ENCODE assay signal across 17 mouse cellular contexts in the genomic region with DNA sequence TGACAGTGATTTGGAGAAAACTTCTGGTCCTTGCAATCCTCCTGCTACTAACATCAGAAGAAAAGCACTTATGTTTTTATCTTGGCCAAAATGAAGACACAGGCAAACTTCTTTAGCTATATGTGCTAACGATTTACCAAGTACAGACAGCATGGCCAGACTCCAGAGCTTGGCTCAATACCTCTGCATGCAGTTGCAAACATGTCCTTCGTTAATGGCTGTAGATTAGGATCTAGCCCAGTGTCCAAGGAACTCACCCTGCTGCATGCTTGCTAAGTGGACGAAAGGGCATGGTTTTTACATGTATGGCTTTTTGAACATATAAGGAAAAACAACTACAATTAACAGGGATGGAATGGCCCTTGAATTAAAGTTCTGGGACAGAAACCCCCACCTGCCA.
"Had no signal": no experiment of that assay in that cellular context is flagged by ENCODE, and none has a peak within 500 bp of the region (broad histone marks: within the 10 kb centered on the region; RNA-seq: fewer than 3 reads in every experiment).

No protein-coding gene starts in this region.

- H3K27me3 ChIP-seq: lung, embryonic 15.5 days; megakaryocyte, embryonic 14.5 days; midbrain, embryonic 13.5 days; neural tube, embryonic 13.5 days had no signal

- H3K27ac ChIP-seq: left cerebral cortex, adult 2 months; liver, embryonic 14.5 days; lung, embryonic 15.5 days; midbrain, embryonic 10.5 days; midbrain, embryonic 13.5 days; neural tube, embryonic 13.5 days had no signal

- DNase-seq: kidney, postnatal 10 days; kidney, postnatal 36 days; layer of hippocampus, postnatal 36 days; lung, adult 18-20 months; lung, postnatal 10 days; lung, postnatal 36 days; thymus, adult 18-20 months; thymus, postnatal 36 days had no signal

- H3K9me3 ChIP-seq: lung, embryonic 15.5 days; megakaryocyte, embryonic 14.5 days; midbrain, embryonic 10.5 days; midbrain, embryonic 13.5 days; neural tube, embryonic 13.5 days had no signal

- H3K36me3 ChIP-seq: lung, embryonic 15.5 days had no signal

- H3K4me3 ChIP-seq: left cerebral cortex, adult 2 months; lung, embryonic 15.5 days; megakaryocyte, embryonic 14.5 days; midbrain, embryonic 10.5 days; midbrain, embryonic 13.5 days; myocyte; neural tube, embryonic 13.5 days had no signal

- H3K4me2 ChIP-seq: lung, embryonic 15.5 days; midbrain, embryonic 13.5 days; neural tube, embryonic 13.5 days had no signal

- H3K4me1 ChIP-seq: midbrain, embryonic 13.5 days; neural tube, embryonic 13.5 days had no signal

- ATAC-seq: midbrain, embryonic 13.5 days; midbrain, embryonic 16.5 days had no signal

- H3K9ac ChIP-seq: liver, embryonic 14.5 days; lung, embryonic 15.5 days; midbrain, embryonic 13.5 days; neural tube, embryonic 13.5 days had no signal
